Mouse (Mus musculus) spleen, adult 2 months (tissue): Measurements from ENCODE around the gene Bcl6.

Experiments
- CTCF ChIP-seq: fragments of 200-500 bp; IDR thresholded peaks from 2 replicates; pipeline ENCODE4 v1.5.1; 2011; ENCODE audit warnings: mild to moderate bottlenecking, inconsistent platforms; ENCODE audit not compliant: insufficient read depth, insufficient read length, insufficient replicate concordance; ENCODE audit errors: extremely low read depth
- POLR2A ChIP-seq: fragments of 200-500 bp; IDR thresholded peaks from 2 replicates; pipeline ENCODE4 v1.6.1; 2011; ENCODE audit warnings: low read depth, low read length, inconsistent platforms

DNA sequence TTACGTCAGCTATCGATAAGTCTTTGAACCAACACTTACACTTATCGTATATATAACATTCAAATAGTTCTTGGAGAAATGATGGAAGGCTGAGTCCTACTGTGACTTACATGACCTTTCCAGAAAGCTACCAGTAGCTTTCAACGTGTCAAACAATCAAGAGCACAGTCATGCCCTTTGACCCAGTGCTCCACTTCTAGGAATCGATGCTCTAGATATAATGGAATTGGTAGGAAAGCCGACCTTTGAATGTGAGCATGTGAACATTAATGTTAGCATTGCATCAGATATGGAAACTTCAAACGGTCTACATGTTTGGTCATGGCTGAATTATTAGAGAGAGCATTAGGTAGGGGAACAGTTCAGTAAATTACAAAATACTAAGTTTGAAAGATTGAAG lies 7.7 kb upstream of the Bcl6 start:
- TF ChIP-seq CTCF (no peak), POLR2A (no peak)
